Mouse (Mus musculus) CH12.LX (cell line): Measurements from ENCODE around the gene Stard13. TPM values are rescaled to one million over a fixed set of nuclear protein-coding genes. Genes with fewer than 3 reads are reported as not detected.

Experiments
- DNase-seq: peaks from one replicate; pipeline ENCODE4 v3.0.0-alpha.2; 2013; ENCODE audit errors: extremely low read depth
- H3K27ac ChIP-seq: 2 replicates; pipeline ENCODE4 v1.5.1; 2012; ENCODE audit warnings: low read depth, mild to moderate bottlenecking, control low read depth, moderate library complexity; ENCODE audit not compliant: insufficient read depth
- H3K27me3 ChIP-seq: replicated peaks from 2 replicates; pipeline ENCODE3; 2012; ENCODE audit warnings: inconsistent platforms
- H3K36me3 ChIP-seq, 2 experiments: replicated peaks in 1 of 2; 2 replicates each; pipeline versions ENCODE3 to v1.6.1; 2012; ENCODE audit warnings: inconsistent platforms in 1 of 2, low read length in 1 of 2, mild to moderate bottlenecking in 1 of 2, mixed read lengths in 1 of 2, moderate library complexity in 1 of 2; ENCODE audit not compliant: control insufficient read depth in 1 of 2, insufficient read depth in 1 of 2
- H3K4me1 ChIP-seq, 2 experiments: 2 replicates each; pipeline ENCODE4 v1.6.1; 2012; ENCODE audit warnings: inconsistent platforms in 1 of 2, moderate library complexity in 1 of 2; ENCODE audit not compliant: insufficient read depth in 2 of 2, control insufficient read depth in 1 of 2
- H3K4me2 ChIP-seq: 2 replicates; pipeline ENCODE4 v1.6.1; 2012; ENCODE audit warnings: low read depth, mild to moderate bottlenecking, control low read depth; ENCODE audit not compliant: poor library complexity, insufficient read depth, severe bottlenecking
- H3K4me3 ChIP-seq, 3 experiments: fragments of 150-350 bp in 1 of 3; sonication (generic) in 1 of 3; replicated peaks in 1 of 3; 2 replicates each; pipeline versions ENCODE3 to v1.5.1; 2011 to 2012; ENCODE audit warnings: low read depth in 2 of 3, low read length in 2 of 3, mild to moderate bottlenecking in 2 of 3, moderate library complexity in 2 of 3, control low read depth in 1 of 3, improper control_type of control experiment in 1 of 3, inconsistent platforms in 1 of 3, mixed read lengths in 1 of 3; ENCODE audit not compliant: poor library complexity in 1 of 3
- H3K79me2 ChIP-seq: replicated peaks from 2 replicates; pipeline ENCODE4 v1.6.1; 2012; ENCODE audit warnings: mild to moderate bottlenecking, moderate library complexity; ENCODE audit not compliant: control insufficient read depth, poor library complexity, insufficient read depth, severe bottlenecking; ENCODE audit errors: extremely low read depth
- H3K9ac ChIP-seq: 2 replicates; pipeline ENCODE4 v1.6.1; 2012; ENCODE audit warnings: low read depth, mild to moderate bottlenecking, control low read depth, moderate library complexity; ENCODE audit not compliant: insufficient read depth
- H3K9me3 ChIP-seq: replicated peaks from 2 replicates; pipeline ENCODE3; 2012; ENCODE audit warnings: low read length, inconsistent platforms, mixed read lengths
- CHD1 ChIP-seq: IDR thresholded peaks from 2 replicates; pipeline ENCODE4 v1.6.1; 2012; ENCODE audit warnings: low read depth, low read length, improper control_type of control experiment, inconsistent platforms
- CHD2 ChIP-seq: IDR thresholded peaks from 2 replicates; pipeline ENCODE4 v1.6.1; 2011; ENCODE audit warnings: low read length, improper control_type of control experiment
- E2F4 ChIP-seq: IDR thresholded peaks from 2 replicates; pipeline ENCODE4 v1.6.1; 2011; ENCODE audit warnings: low read depth, low read length, improper control_type of control experiment; ENCODE audit not compliant: insufficient replicate concordance
- EP300 ChIP-seq: IDR thresholded peaks from 2 replicates; pipeline ENCODE4 v1.6.1; 2011; ENCODE audit warnings: low read length, improper control_type of control experiment
- ETS1 ChIP-seq: conservative IDR thresholded peaks from 2 replicates; pipeline ENCODE4 v1.6.1; 2012; ENCODE audit warnings: low read depth, mild to moderate bottlenecking, inconsistent platforms, low read length, improper control_type of control experiment, moderate library complexity
- HCFC1 ChIP-seq: IDR thresholded peaks from 2 replicates; pipeline ENCODE4 v1.6.1; 2012; ENCODE audit warnings: low read depth, mild to moderate bottlenecking, inconsistent platforms, low read length, improper control_type of control experiment
- IRF4 ChIP-seq: IDR thresholded peaks from 2 replicates; pipeline ENCODE4 v1.6.1; 2014; ENCODE audit warnings: low read depth, mild to moderate bottlenecking, inconsistent platforms, low read length, improper control_type of control experiment
- JUND ChIP-seq: conservative IDR thresholded peaks from 2 replicates; pipeline ENCODE4 v1.6.1; 2011; ENCODE audit warnings: low read depth, low read length, improper control_type of control experiment
- KAT2A ChIP-seq: IDR thresholded peaks from 2 replicates; pipeline ENCODE4 v1.6.1; 2012; ENCODE audit warnings: low read length, improper control_type of control experiment, inconsistent platforms; ENCODE audit not compliant: insufficient replicate concordance
- MAX ChIP-seq: IDR thresholded peaks from 2 replicates; pipeline ENCODE4 v1.6.1; 2011; ENCODE audit warnings: low read length, improper control_type of control experiment
- MAZ ChIP-seq: IDR thresholded peaks from 2 replicates; pipeline ENCODE4 v1.6.1; 2012; ENCODE audit warnings: low read depth, mild to moderate bottlenecking, inconsistent platforms, low read length, improper control_type of control experiment, moderate library complexity
- MYC ChIP-seq: IDR thresholded peaks from 2 replicates; pipeline ENCODE4 v1.6.1; 2011; ENCODE audit warnings: low read depth, mild to moderate bottlenecking, improper control_type of control experiment, low read length
- NELFE ChIP-seq: IDR thresholded peaks from 2 replicates; pipeline ENCODE4 v1.6.1; 2011; ENCODE audit warnings: low read depth, low read length, improper control_type of control experiment
- POLR2A ChIP-seq: IDR thresholded peaks from 2 replicates; pipeline ENCODE4 v1.6.1; 2011; ENCODE audit warnings: low read depth, mild to moderate bottlenecking, improper control_type of control experiment, low read length
- POLR2AphosphoS2 ChIP-seq: IDR thresholded peaks from 2 replicates; pipeline ENCODE4 v1.6.1; 2011; ENCODE audit warnings: low read depth, low read length, improper control_type of control experiment
- RAD21 ChIP-seq: IDR thresholded peaks from 2 replicates; pipeline ENCODE4 v1.6.1; 2011; ENCODE audit warnings: low read depth, mild to moderate bottlenecking, low read length, improper control_type of control experiment, moderate library complexity
- RCOR1 ChIP-seq: conservative IDR thresholded peaks from 2 replicates; pipeline ENCODE4 v1.6.1; 2012; ENCODE audit warnings: low read depth, mild to moderate bottlenecking, inconsistent platforms, low read length, improper control_type of control experiment
- SIN3A ChIP-seq: IDR thresholded peaks from 2 replicates; pipeline ENCODE4 v1.6.1; 2012; ENCODE audit warnings: low read length, improper control_type of control experiment, inconsistent platforms
- SMC3 ChIP-seq: IDR thresholded peaks from 2 replicates; pipeline ENCODE4 v1.6.1; 2011; ENCODE audit warnings: low read depth, low read length, improper control_type of control experiment
- TBP ChIP-seq: conservative IDR thresholded peaks from 2 replicates; pipeline ENCODE4 v1.6.1; 2011; ENCODE audit warnings: low read depth, low read length, improper control_type of control experiment
- TCF12 ChIP-seq: IDR thresholded peaks from 2 replicates; pipeline ENCODE4 v1.6.1; 2014; ENCODE audit warnings: low read depth, mild to moderate bottlenecking, inconsistent platforms, low read length, improper control_type of control experiment
- UBTF ChIP-seq: IDR thresholded peaks from 2 replicates; pipeline ENCODE4 v1.6.1; 2012; ENCODE audit warnings: low read depth, mild to moderate bottlenecking, inconsistent platforms, low read length, improper control_type of control experiment, moderate library complexity
- USF1 ChIP-seq: IDR thresholded peaks from 2 replicates; pipeline ENCODE4 v1.6.1; 2014; ENCODE audit warnings: low read depth, mild to moderate bottlenecking, inconsistent platforms, low read length, improper control_type of control experiment
- USF2 ChIP-seq: conservative IDR thresholded peaks from 2 replicates; pipeline ENCODE4 v1.6.1; 2011; ENCODE audit warnings: low read depth, low read length, improper control_type of control experiment
- ZC3H11A ChIP-seq: IDR thresholded peaks from 2 replicates; pipeline ENCODE4 v1.6.1; 2012; ENCODE audit warnings: low read depth, mild to moderate bottlenecking, inconsistent platforms, low read length, improper control_type of control experiment
- ZKSCAN1 ChIP-seq: IDR thresholded peaks from 2 replicates; pipeline ENCODE4 v1.6.1; 2012; ENCODE audit warnings: low read depth, inconsistent platforms, low read length, improper control_type of control experiment, borderline replicate concordance
- ZMIZ1 ChIP-seq: IDR thresholded peaks from 2 replicates; pipeline ENCODE4 v1.6.1; 2012; ENCODE audit warnings: low read depth, mild to moderate bottlenecking, inconsistent platforms, low read length, improper control_type of control experiment
- ZNF384 ChIP-seq: IDR thresholded peaks from 2 replicates; pipeline ENCODE4 v1.6.1; 2012; ENCODE audit warnings: low read depth, low read length, improper control_type of control experiment, inconsistent platforms
- dilution Hi-C: fragments of 300-500 bp; cut with MboI; formaldehyde crosslinking; loops from 2 replicates; pipeline ENCODE4 v1.14.3; 2020; ENCODE audit warnings: low sequenced_read_pairs; ENCODE audit not compliant: extremely low pct_unique_long_range_greater_than_20kb, extremely low pct_ligation_motif_present
- in situ Hi-C: fragments of 300-500 bp; cut with MboI; formaldehyde crosslinking; loops from 3 replicates; pipeline ENCODE4 v1.14.3; 2019; ENCODE audit warnings: low sequenced_read_pairs, low pct_ligation_motif_present, low pct_unique_long_range_greater_than_20kb, mixed read lengths
- polyA plus RNA-seq: library from polyadenylated mRNA; unstranded; fragments of >175 nt; gene quantifications from 2 replicates; pipeline ENCODE4 v1.2.1, GENCODE M21; 2012; ENCODE audit warnings: low read depth; ENCODE audit not compliant: insufficient read length
- total RNA-seq, 2 experiments: library from RNA; depleted of rRNA; stranded (reverse); fragments of 300-350 nt in 1 of 2; fragments of >200 nt in 1 of 2; gene quantifications; 2 replicates each; pipeline ENCODE4 v1.2.3; 2012 to 2014

Stard13 gene
- total and polyA plus RNA-seq, 3 experiments = 33.5 to 154 (median 73.6) TPM

GRCm38 (mm10) chr5:151129762-151130161, 103.9 kb downstream of the Stard13 start:
- no peaks in the 10 kb centered on the region for H3K36me3 ChIP-seq
- no peak for TF ChIP-seq RAD21
- no peak overlapping the region for H3K4me2 ChIP-seq
- dilution Hi-C loops = no loop called here
- no peak overlapping the region for H3K4me3 ChIP-seq
- peaks cover 21% of the 10 kb centered on the region for H3K79me2 ChIP-seq
- in situ Hi-C loops = loop anchor here (5.0 kb wide), 1 partner anchor 238 kb away; no protein-coding TSS in a partner anchor
- no peak for DNase-seq
- no peak overlapping the region for H3K27ac ChIP-seq
- H3K9ac ChIP-seq = no peak overlapping the region
- H3K9me3 ChIP-seq = no peaks in the 10 kb centered on the region
- H3K27me3 ChIP-seq = no peaks in the 10 kb centered on the region
- peaks cover 15 to 27% of the 10 kb centered on the region in 2 experiments for H3K4me1 ChIP-seq

GRCm38 (mm10) chr5:151127298-151127717, 106.3 kb downstream of the Stard13 start:
- Histone ChIP-seq H3K9me3 (peaks cover 4% of the 10 kb centered on the region), H3K27me3 (no peaks in the 10 kb centered on the region), H3K9ac (peak overlapping the region; percentile 83), H3K4me3 (peak overlapping the region; percentile 60 to 91 (median 86)), H3K4me1 (peaks cover 7 to 34% of the 10 kb centered on the region in 2 experiments), H3K27ac (peak overlapping the region; percentile 86), H3K36me3 (peaks cover 9 to 17% of the 10 kb centered on the region in 2 experiments), H3K79me2 (peaks cover 45% of the 10 kb centered on the region), H3K4me2 (peak overlapping the region; percentile 77)
- no peak; the same call in 1 of the 2 replicates for TF ChIP-seq HCFC1
- TF ChIP-seq ZMIZ1 = peak; percentile 81; the same call in 1 of the 2 replicates
- TF ChIP-seq SIN3A = peak; percentile 23; the same call in 1 of the 2 replicates
- no peak for TF ChIP-seq ZC3H11A
- no peak for TF ChIP-seq KAT2A
- no peak for TF ChIP-seq EP300
- TF ChIP-seq UBTF = no peak
- no peak for TF ChIP-seq RCOR1
- peak; percentile 73 for TF ChIP-seq NELFE
- no peak for TF ChIP-seq JUND
- no peak for TF ChIP-seq SMC3
- TF ChIP-seq USF1 = no peak
- TF ChIP-seq E2F4 = no peak
- no peak for TF ChIP-seq MYC
- TF ChIP-seq USF2 = no peak
- TF ChIP-seq CHD2 = no peak
- TF ChIP-seq MAX = no peak
- no peak for TF ChIP-seq RAD21
- peak; percentile 55; the same call in 1 of the 2 replicates for TF ChIP-seq TCF12
- peak; percentile 77 for TF ChIP-seq TBP
- peak; percentile 77; the same call in 1 of the 2 replicates for TF ChIP-seq CHD1
- TF ChIP-seq MAZ = no peak
- TF ChIP-seq ETS1 = peak; percentile 16; the same call in 1 of the 2 replicates
- TF ChIP-seq ZKSCAN1 = no peak
- TF ChIP-seq POLR2A = peak; percentile 85
- peak; percentile 96 for TF ChIP-seq ZNF384
- peak; percentile 39; the same call in 1 of the 2 replicates for TF ChIP-seq POLR2AphosphoS2
- no peak for TF ChIP-seq IRF4
- in situ Hi-C loops (loop anchor here (5.0 kb wide), 1 partner anchor 240 kb away; no protein-coding TSS in a partner anchor), dilution Hi-C loops (no loop called here)
- peak; percentile 84 for DNase-seq
